Mouse (Mus musculus) CH12.LX (cell line): Measurements from ENCODE around the gene Aldh1a2.

ENCODE experiments used
- CHD1 ChIP-seq: IDR thresholded peaks from 2 replicates; pipeline ENCODE4 v1.6.1; 2012; ENCODE audit warnings: low read depth, low read length, improper control_type of control experiment, inconsistent platforms
- CTCF ChIP-seq, 2 experiments: IDR thresholded peaks in 1 of 2; conservative IDR thresholded peaks in 1 of 2; 2 replicates each; pipeline ENCODE4 v1.5.1; 2011 to 2012; ENCODE audit warnings: low read depth in 2 of 2, low read length in 2 of 2, improper control_type of control experiment in 1 of 2, inconsistent platforms in 1 of 2, mild to moderate bottlenecking in 1 of 2, moderate library complexity in 1 of 2
- ETS1 ChIP-seq: conservative IDR thresholded peaks from 2 replicates; pipeline ENCODE4 v1.6.1; 2012; ENCODE audit warnings: low read depth, mild to moderate bottlenecking, inconsistent platforms, low read length, improper control_type of control experiment, moderate library complexity
- TCF12 ChIP-seq: IDR thresholded peaks from 2 replicates; pipeline ENCODE4 v1.6.1; 2014; ENCODE audit warnings: low read depth, mild to moderate bottlenecking, inconsistent platforms, low read length, improper control_type of control experiment

GRCm38 (mm10) chr9:71216036-71216995 lies 727 bp downstream of the Aldh1a2 start:
- TF ChIP-seq ETS1, result no peak
- TF ChIP-seq CTCF (conservative IDR thresholded peaks at IDR 0.05 in 1 of 2, IDR thresholded peaks at IDR 0.05 in 1 of 2; ENCODE audit: low read depth in 2 of 2, low read length in 2 of 2), result no peak
- TF ChIP-seq TCF12, result no peak
- no peak for TF ChIP-seq CHD1
